Mouse (Mus musculus) bone marrow, adult 2 months (tissue): ENCODE data around the gene Lrrc56. TPM values are rescaled to one million over a fixed set of nuclear protein-coding genes. Genes with fewer than 3 reads are reported as not detected.

Experiments
- H3K27ac ChIP-seq: fragments of 200-500 bp; 2 replicates; pipeline ENCODE4 v1.5.1; 2012; ENCODE audit warnings: low read depth, mild to moderate bottlenecking, control low read depth, inconsistent platforms, low read length; ENCODE audit not compliant: control insufficient read depth, poor library complexity, insufficient read depth
- H3K4me1 ChIP-seq: fragments of 200-500 bp; 2 replicates; pipeline ENCODE4 v1.6.1; 2011; ENCODE audit warnings: low read length; ENCODE audit not compliant: control insufficient read depth, insufficient read depth
- H3K4me3 ChIP-seq: fragments of 200-500 bp; replicated peaks from 2 replicates; pipeline ENCODE3; 2011; ENCODE audit warnings: mild to moderate bottlenecking, low read depth, low read length, control low read depth; ENCODE audit not compliant: control insufficient read depth
- CTCF ChIP-seq: fragments of 200-500 bp; IDR thresholded peaks from 2 replicates; pipeline ENCODE4 v1.5.1; 2011; ENCODE audit warnings: low read length, control low read depth; ENCODE audit not compliant: control insufficient read depth, insufficient read depth
- POLR2A ChIP-seq: fragments of 200-500 bp; IDR thresholded peaks from 2 replicates; pipeline ENCODE4 v1.6.1; 2011; ENCODE audit warnings: low read depth, mild to moderate bottlenecking, control low read depth, low read length, borderline replicate concordance; ENCODE audit not compliant: control insufficient read depth
- WGBS: fragments of 180-500 bp; shearing (Covaris S2); methylation state at CpG from one replicate; pipeline ENCODE4 v1.1.7; 2018; 5-methylcytosine and 5-hydroxymethylcytosine counted together
- polyA plus RNA-seq: library from polyadenylated mRNA; stranded (reverse); fragments of >200 nt; gene quantifications from 2 replicates; pipeline ENCODE4 v1.2.4, GENCODE M21; 2011; ENCODE audit warnings: low replicate concordance; ENCODE audit not compliant: missing spikeins, insufficient read depth, insufficient read length

Gene Lrrc56
- polyA plus RNA-seq, result 2.2 and 3.1 TPM in 2 replicates

GRCm38 (mm10) chr7:141193948-141194347 is at the start of gene Lrrc56, which contains the start of gene Hras:
Gene Lrrc56 (plus strand): TSS chr7:141194157.
Gene Hras (minus strand): TSS chr7:141194005.
- Histone ChIP-seq H3K4me1 (peaks cover 2% of the 10 kb centered on the region; the same call in 1 of the 2 replicates), H3K27ac (peak within 1 kb of the TSS; percentile 84), H3K4me3 (peak within 1 kb of the TSS; percentile 84)
- TF ChIP-seq CTCF, result no peak
- TF ChIP-seq POLR2A, result peak; percentile 82
- 0% methylated on average over 38 of the region's 39 CpGs for WGBS

- Histone ChIP-seq H3K4me1 (no peaks in the 10 kb centered on the region; the same call in 1 of the 2 replicates), H3K4me3 (no peak overlapping the region), H3K27ac (no peak overlapping the region)
- 33% methylated on average over 3 of the region's 3 CpGs for WGBS
- no peak for TF ChIP-seq POLR2A
- TF ChIP-seq CTCF, result no peak
These were observed 49.3 kb upstream of the Lrrc56 start for GRCm38 (mm10) chr7:141144650-141145049.

GRCm38 (mm10) chr7:141145403-141145802 is 48.6 kb upstream of the Lrrc56 start:
- Histone ChIP-seq H3K4me1 (no peaks in the 10 kb centered on the region; the same call in 1 of the 2 replicates), H3K4me3 (no peak overlapping the region), H3K27ac (no peak overlapping the region; the same call in 1 of the 2 replicates)
- TF ChIP-seq CTCF (no peak), POLR2A (no peak)
- WGBS, result 71% methylated on average over 1 of the region's 1 CpGs

GRCm38 (mm10) chr7:141146043-141146595 is 47.8 kb upstream of the Lrrc56 start:
- 0 out of 2 replicates have a peak overlapping the region, but pooled peaks have one; percentile 2 for H3K27ac ChIP-seq
- WGBS, result 83% methylated on average over 12 of the region's 12 CpGs
- H3K4me3 ChIP-seq, result no peak overlapping the region
- TF ChIP-seq CTCF (no peak), POLR2A (no peak)
- no peaks in the 10 kb centered on the region; the same call in 1 of the 2 replicates for H3K4me1 ChIP-seq

GRCm38 (mm10) chr7:141147044-141147443 is 46.9 kb upstream of the Lrrc56 start:
- no peak for TF ChIP-seq POLR2A
- TF ChIP-seq CTCF, result no peak
- Histone ChIP-seq H3K4me3 (no peak overlapping the region), H3K4me1 (no peaks in the 10 kb centered on the region; the same call in 1 of the 2 replicates), H3K27ac (no peak overlapping the region)
- WGBS, result 72% methylated on average over 6 of the region's 6 CpGs

- H3K27ac ChIP-seq, result no peak overlapping the region
- WGBS, result 84% methylated on average over 4 of the region's 4 CpGs
These were observed 45.3 kb upstream of the Lrrc56 start for GRCm38 (mm10) chr7:141148639-141149038.

GRCm38 (mm10) chr7:141155362-141155761 is 38.6 kb upstream of the Lrrc56 start:
- H3K27ac ChIP-seq, result no peak overlapping the region
- no peaks in the 10 kb centered on the region for H3K4me1 ChIP-seq
- WGBS, result 86% methylated on average over 9 of the region's 9 CpGs
- TF ChIP-seq POLR2A, result no peak
- TF ChIP-seq CTCF, result no peak
- H3K4me3 ChIP-seq, result no peak overlapping the region

More at GRCm38 (mm10) chr7:141148639-141149038, 45.3 kb upstream of the Lrrc56 start:
- TF ChIP-seq POLR2A (no peak), CTCF (no peak)
- Histone ChIP-seq H3K4me1 (no peaks in the 10 kb centered on the region; the same call in 1 of the 2 replicates), H3K4me3 (no peak overlapping the region)

GRCm38 (mm10) chr7:141164397-141164796 is 29.6 kb upstream of the Lrrc56 start:
- 95% methylated on average over 7 of the region's 7 CpGs for WGBS
- TF ChIP-seq POLR2A (no peak), CTCF (no peak)
- Histone ChIP-seq H3K4me3 (no peak overlapping the region), H3K27ac (no peak overlapping the region), H3K4me1 (peaks cover 3% of the 10 kb centered on the region; the same call in 1 of the 2 replicates)
